Mouse (Mus musculus) midbrain, embryonic 14.5 days (tissue): ENCODE results near the gene Prdm1. TPM values are rescaled to one million over a fixed set of nuclear protein-coding genes. Genes with fewer than 3 reads are reported as not detected.

Experiments used
- ATAC-seq: fragments of 200-750 bp; cut with Nextera tagmentation; 2 replicates; pipeline ENCODE4 v1.8.0; 2017; ENCODE audit warnings: moderate number of reproducible peaks, moderate library complexity; ENCODE audit not compliant: low FRiP score, low TSS enrichment
- DNase-seq: peaks from one replicate; pipeline ENCODE4 v3.0.0-alpha.2; 2015
- H3K27ac ChIP-seq: fragments of 300-500 bp; sonication (generic); replicated peaks from 2 replicates; pipeline ENCODE4 v1.5.1; 2014; ENCODE audit warnings: mild to moderate bottlenecking, low read depth, low read length, moderate library complexity
- H3K27me3 ChIP-seq: fragments of 300-500 bp; sonication (generic); 2 replicates; pipeline ENCODE4 v1.6.1; 2014; ENCODE audit warnings: low read length, control low read depth, mixed read lengths; ENCODE audit not compliant: control insufficient read depth, insufficient read depth
- H3K36me3 ChIP-seq: fragments of 300-500 bp; sonication (generic); 2 replicates; pipeline ENCODE4 v1.6.1; 2014; ENCODE audit warnings: low read length, control low read depth; ENCODE audit not compliant: control insufficient read depth, insufficient read depth
- H3K4me1 ChIP-seq: fragments of 300-500 bp; sonication (generic); 2 replicates; pipeline ENCODE4 v1.6.1; 2014; ENCODE audit warnings: mild to moderate bottlenecking, antibody characterized with exemption, low read length, control low read depth; ENCODE audit not compliant: control insufficient read depth, insufficient read depth
- H3K4me2 ChIP-seq: fragments of 300-500 bp; sonication (generic); 2 replicates; pipeline ENCODE4 v1.6.1; 2014; ENCODE audit warnings: mild to moderate bottlenecking, low read length, moderate library complexity
- H3K4me3 ChIP-seq: fragments of 300-500 bp; sonication (generic); replicated peaks from 2 replicates; pipeline ENCODE4 v1.5.1; 2014; ENCODE audit warnings: low read depth, low read length
- H3K9ac ChIP-seq: fragments of 300-500 bp; sonication (generic); replicated peaks from 2 replicates; pipeline ENCODE4 v1.6.1; 2014; ENCODE audit warnings: mild to moderate bottlenecking, low read length, moderate library complexity
- H3K9me3 ChIP-seq: fragments of 300-500 bp; sonication (generic); 2 replicates; pipeline ENCODE4 v1.6.1; 2016; ENCODE audit warnings: low read length, control low read depth, mixed read lengths; ENCODE audit not compliant: control insufficient read depth
- WGBS: fragments of 180-500 bp; shearing (Covaris S2); extraction: QIAGEN DNeasy Blood & Tissue Kit; methylation state at CpG from one replicate; pipeline ENCODE4 v1.1.7; 2014; 5-methylcytosine and 5-hydroxymethylcytosine counted together
- polyA plus RNA-seq: library from polyadenylated mRNA; unstranded; fragments of >200 nt; fragmentation: Nextera tagmentation; extraction: Ambion mirVana; gene quantifications from 2 replicates; pipeline ENCODE4 v1.2.1, GENCODE M21; 2014

The Prdm1 gene
- polyA plus RNA-seq, 1 experiment from 2014 or later: 0.97 TPM

DNA sequence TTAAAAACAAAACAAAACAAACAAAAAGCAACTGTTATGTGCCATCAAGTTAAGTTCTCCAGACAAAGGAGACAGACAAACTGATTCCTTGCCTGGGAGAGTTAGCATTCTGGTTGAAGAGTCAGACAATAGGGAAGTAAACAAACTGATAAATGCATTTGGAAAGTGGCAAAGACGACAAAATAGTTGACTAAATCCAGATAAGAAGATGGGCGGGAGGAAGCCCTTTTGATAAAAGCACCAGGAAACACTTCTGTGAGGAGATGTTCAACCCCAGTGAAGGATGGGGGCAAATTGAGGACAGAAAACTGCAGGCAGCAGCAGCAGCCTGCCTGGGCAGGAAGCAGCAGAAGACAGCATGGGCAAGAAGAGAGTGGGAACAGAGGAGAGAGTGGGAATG, 20.3 kb downstream of the Prdm1 start:
- Histone ChIP-seq H3K4me3 (no peak overlapping the region), H3K27me3 (no peaks in the 10 kb centered on the region), H3K4me2 (no peak overlapping the region), H3K36me3 (no peaks in the 10 kb centered on the region), H3K9me3 (no peaks in the 10 kb centered on the region), H3K27ac (no peak overlapping the region), H3K4me1 (no peaks in the 10 kb centered on the region), H3K9ac (no peak overlapping the region)
- no peak for ATAC-seq
- WGBS: 52% methylated on average over 2 of the region's 2 CpGs
- no peak for DNase-seq

DNA sequence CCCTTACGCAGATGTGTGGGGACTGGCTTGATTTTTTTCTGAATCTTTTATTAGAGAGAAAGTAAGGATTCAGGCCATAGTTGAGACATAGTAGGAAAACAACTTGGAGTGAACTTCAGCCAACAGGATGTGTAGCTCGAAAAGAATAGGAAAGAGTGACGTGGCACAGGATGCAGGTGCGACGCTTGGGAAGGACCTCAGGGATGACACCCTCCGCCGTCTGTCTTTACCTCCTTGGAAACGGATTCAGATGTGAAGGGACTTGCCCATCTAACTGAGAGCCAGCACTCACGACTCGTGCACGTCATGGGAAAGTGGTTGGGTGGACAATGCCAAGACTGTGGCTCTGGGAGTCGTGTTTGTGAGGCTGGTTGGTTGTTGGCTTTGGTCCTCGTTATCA, 25.4 kb downstream of the Prdm1 start:
- no peak overlapping the region for H3K4me2 ChIP-seq
- DNase-seq (no peak), ATAC-seq (no peak)
- H3K4me1 ChIP-seq: no peaks in the 10 kb centered on the region
- H3K9ac ChIP-seq: no peak overlapping the region
- H3K36me3 ChIP-seq: no peaks in the 10 kb centered on the region
- no peak overlapping the region for H3K4me3 ChIP-seq
- H3K27me3 ChIP-seq: no peaks in the 10 kb centered on the region
- H3K9me3 ChIP-seq: no peaks in the 10 kb centered on the region
- 70% methylated on average over 13 of the region's 13 CpGs for WGBS
- no peak overlapping the region for H3K27ac ChIP-seq

DNA sequence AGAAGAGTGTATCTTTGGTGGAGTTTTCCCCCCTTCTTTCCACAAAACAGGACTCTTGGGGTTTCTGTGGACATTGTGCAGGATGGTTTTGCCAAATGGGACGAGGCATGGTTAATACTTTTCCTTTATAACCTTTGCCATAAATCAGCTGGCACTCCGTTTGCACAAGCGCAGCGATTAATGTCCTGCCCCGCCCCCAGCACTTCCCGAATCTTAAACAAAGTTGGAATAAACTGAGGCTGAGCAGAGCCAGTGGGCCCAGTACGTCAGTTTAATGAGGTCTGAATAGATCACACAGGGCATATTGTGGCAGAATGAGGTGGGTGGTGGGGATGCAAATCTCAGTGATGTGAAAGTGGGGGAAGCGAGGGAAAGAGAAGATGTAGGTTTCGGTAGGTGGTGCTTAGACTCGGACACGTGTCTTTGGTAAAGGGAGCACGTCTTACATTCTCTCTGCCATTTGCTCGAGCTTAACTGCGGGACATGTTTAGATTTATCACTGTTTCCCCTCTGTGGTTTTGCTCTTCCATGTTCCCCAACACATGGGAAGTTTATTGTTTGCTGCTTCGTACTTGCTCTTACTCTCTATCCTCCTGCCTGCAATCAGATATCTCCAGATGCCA, 28.3 kb downstream of the Prdm1 start:
- Histone ChIP-seq H3K4me2 (no peak overlapping the region), H3K4me1 (no peaks in the 10 kb centered on the region), H3K27me3 (no peaks in the 10 kb centered on the region), H3K36me3 (no peaks in the 10 kb centered on the region), H3K9me3 (no peaks in the 10 kb centered on the region), H3K27ac (no peak overlapping the region), H3K9ac (no peak overlapping the region), H3K4me3 (no peak overlapping the region)
- 87% methylated on average over 15 of the region's 15 CpGs for WGBS
- DNase-seq (no peak), ATAC-seq (no peak)

DNA sequence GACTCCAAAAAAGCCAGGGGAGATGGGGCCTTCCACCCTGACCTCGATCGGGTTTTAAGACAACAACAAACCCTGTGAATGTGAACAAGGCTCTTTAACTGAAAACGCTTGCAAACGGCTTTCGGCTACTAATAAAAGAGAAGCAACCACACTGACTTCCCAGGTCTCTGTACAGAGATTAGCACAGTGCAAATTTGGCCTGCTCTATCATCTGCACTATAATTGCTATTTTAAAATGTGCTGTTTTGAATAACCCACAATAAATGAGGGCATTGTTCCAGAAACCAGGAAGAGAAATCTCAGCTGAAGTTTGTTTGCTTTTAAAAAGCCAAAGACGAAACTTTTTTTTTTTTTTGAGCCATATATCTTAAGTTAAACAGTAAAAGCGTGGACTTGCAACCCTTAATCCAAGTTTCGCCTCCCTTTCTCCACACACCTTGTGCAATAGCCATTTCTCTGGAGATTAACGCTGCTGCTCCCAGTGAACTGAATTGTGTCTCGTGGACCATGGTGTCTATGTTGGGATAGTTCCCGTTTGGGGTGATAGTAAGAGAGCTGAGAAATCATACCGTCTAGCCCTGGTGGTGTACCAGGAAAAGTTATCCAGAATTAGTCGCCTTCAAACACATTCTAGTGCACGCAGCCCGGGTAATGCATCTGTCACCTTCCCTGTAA, 34.3 kb downstream of the Prdm1 start:
- no peak for ATAC-seq
- H3K9ac ChIP-seq: no peak overlapping the region
- no peak overlapping the region for H3K4me3 ChIP-seq
- no peaks in the 10 kb centered on the region for H3K27me3 ChIP-seq
- no peak for DNase-seq
- no peaks in the 10 kb centered on the region for H3K4me1 ChIP-seq
- no peak overlapping the region for H3K27ac ChIP-seq
- H3K36me3 ChIP-seq: no peaks in the 10 kb centered on the region
- no peak overlapping the region for H3K4me2 ChIP-seq
- H3K9me3 ChIP-seq: no peaks in the 10 kb centered on the region
- 82% methylated on average over 15 of the region's 15 CpGs for WGBS

DNA sequence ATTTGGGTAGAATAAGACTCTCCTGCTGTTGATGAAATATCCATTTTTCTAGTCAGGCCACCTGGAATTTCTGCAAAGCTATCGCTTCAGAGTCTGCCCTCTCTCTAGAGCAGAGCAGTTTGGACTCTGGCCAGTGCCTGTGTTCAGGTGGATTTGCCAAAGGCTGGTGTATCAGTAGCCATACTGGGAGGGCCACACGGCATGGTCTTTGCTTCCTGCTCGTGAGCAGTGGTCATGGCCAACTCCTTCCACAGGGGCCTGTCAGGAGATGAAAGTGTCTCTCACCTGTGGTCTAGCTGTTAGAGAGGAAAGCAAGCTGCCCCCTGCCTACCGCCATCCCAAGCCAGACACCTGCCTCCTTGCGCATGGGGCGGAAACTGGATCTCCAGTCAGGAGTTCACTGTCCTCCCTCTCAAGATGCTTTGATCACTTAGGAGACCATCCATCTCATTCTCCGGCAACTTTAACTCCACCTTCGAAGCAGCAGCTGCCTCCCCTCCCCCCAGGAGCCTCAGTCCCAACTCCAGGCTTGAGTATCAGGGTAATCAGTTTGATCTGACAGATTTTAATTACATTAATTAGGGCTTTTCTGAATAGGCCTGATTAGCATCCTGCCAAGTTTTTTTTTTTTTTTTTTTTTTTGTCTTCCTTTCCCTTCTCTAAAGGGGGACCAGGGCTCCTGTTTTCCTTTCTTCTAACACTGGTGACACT, 35.3 kb downstream of the Prdm1 start:
- no peaks in the 10 kb centered on the region for H3K9me3 ChIP-seq
- no peaks in the 10 kb centered on the region for H3K27me3 ChIP-seq
- H3K4me2 ChIP-seq: no peak overlapping the region
- WGBS: 72% methylated on average over 8 of the region's 8 CpGs
- DNase-seq (peak; percentile 8), ATAC-seq (0 out of 2 replicates have a peak, but pooled peaks have one; percentile 37)
- no peak overlapping the region for H3K9ac ChIP-seq
- H3K4me1 ChIP-seq: no peaks in the 10 kb centered on the region
- H3K36me3 ChIP-seq: no peaks in the 10 kb centered on the region
- no peak overlapping the region for H3K27ac ChIP-seq
- H3K4me3 ChIP-seq: no peak overlapping the region

DNA sequence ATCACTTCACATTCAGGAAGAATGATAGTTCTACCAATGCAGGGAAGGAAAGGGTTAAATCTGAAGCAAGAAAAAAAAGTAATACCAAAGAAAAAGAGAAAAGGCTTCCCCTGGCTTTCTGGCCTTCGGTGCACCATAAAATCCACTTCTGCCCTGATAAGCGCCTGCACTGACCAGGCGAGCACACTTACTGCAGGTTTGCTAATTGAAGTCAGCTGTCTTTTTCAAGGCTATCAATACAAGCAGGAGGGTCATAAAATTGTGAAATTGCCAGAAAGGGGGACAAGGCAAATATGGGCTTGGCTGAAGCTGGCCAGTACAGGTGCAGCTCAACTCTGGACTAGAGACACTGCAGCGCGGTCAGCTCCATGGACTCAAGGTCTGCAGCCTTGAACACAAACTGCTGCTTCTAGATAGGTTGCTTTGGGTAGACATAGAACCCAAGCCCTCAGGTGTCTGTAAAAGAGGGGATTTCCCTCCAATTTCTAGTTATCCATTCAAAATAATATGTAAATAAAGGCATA, 37.3 kb downstream of the Prdm1 start:
- Histone ChIP-seq H3K9me3 (no peaks in the 10 kb centered on the region), H3K9ac (no peak overlapping the region), H3K27me3 (no peaks in the 10 kb centered on the region), H3K4me2 (no peak overlapping the region), H3K36me3 (no peaks in the 10 kb centered on the region), H3K4me1 (no peaks in the 10 kb centered on the region), H3K4me3 (no peak overlapping the region), H3K27ac (no peak overlapping the region)
- no peak for DNase-seq
- WGBS: 89% methylated on average over 5 of the region's 5 CpGs
- no peak for ATAC-seq

DNA sequence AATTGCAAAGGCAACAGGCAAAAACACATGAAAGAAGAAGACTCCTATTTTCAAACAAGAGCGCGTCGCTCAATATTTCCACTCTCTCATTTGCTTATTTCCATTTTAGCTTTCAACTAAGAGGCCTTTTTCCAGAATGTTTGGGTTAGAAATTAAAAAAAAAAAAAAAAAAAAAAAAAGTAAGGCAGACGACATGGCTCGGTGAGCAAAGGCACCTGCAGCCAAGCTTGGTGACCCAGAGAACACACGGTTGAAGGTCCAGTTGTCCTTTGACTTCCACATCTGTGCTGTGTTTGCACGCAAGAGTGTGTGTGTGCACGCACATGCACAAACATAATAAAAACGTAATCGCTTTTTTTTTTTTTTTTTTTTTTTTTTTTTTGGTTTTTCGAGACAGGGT, 41.2 kb downstream of the Prdm1 start:
- H3K27ac ChIP-seq: no peak overlapping the region
- no peaks in the 10 kb centered on the region for H3K4me1 ChIP-seq
- WGBS: 92% methylated on average over 10 of the region's 11 CpGs
- H3K4me2 ChIP-seq: no peak overlapping the region
- H3K9ac ChIP-seq: no peak overlapping the region
- H3K4me3 ChIP-seq: no peak overlapping the region
- no peak for ATAC-seq
- H3K36me3 ChIP-seq: no peaks in the 10 kb centered on the region
- DNase-seq: no peak
- no peaks in the 10 kb centered on the region for H3K9me3 ChIP-seq
- H3K27me3 ChIP-seq: no peaks in the 10 kb centered on the region

DNA sequence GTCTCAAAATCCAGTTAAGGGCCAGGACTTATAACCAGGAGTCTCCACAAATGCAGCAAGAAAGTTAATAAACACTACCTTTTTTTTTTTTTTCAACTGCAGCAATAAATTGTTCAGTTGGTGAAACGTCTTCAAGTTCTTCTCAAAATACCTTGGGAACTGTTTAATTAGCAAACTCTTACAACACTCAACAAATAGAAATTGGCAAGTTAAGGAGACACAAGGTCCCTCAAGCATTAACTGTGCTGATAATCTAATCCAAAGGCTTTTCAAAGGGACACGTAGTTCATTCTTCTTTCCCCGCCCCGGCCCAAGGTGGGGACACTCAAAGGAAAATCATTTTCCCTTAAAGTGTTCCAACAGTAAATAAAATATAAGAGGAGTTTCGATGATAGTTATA, 44.2 kb downstream of the Prdm1 start:
- H3K27me3 ChIP-seq: no peaks in the 10 kb centered on the region
- WGBS: 87% methylated on average over 5 of the region's 5 CpGs
- no peak for ATAC-seq
- H3K36me3 ChIP-seq: no peaks in the 10 kb centered on the region
- H3K9ac ChIP-seq: no peak overlapping the region
- no peak overlapping the region for H3K4me3 ChIP-seq
- H3K4me2 ChIP-seq: no peak overlapping the region
- H3K9me3 ChIP-seq: no peaks in the 10 kb centered on the region
- no peak overlapping the region for H3K27ac ChIP-seq
- no peak for DNase-seq
- H3K4me1 ChIP-seq: no peaks in the 10 kb centered on the region
